Mouse (Mus musculus): ENCODE data around the gene Cox8a.

The Cox8a gene

DNA sequence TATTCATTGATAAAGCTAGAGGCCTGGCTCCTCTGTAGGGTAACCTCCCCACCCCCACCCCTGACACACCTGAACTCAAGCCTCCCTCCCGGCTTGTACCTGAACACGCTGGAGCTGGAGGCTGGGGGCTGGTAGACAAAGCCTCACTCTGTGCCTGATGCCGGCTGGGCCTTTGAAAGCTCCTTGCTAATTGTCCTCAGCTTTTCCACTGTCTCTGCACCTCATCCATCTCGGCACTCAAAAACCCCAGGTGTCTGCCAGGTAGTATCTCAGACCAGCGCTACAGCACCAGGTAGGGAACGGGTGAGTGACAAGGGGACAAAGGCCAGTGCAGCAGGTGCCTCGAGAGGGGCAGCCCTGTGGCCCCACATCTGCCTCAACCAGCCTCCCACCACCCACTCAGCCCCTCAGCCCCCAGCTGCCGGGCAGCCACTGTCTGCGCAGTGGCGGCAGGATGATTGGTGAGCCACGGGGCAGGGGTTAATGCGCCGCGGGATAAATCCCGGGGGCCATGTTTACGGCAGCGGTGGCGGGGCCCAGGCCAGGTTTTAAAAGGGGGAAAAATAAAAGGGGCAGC lies 31.6 kb downstream of the Cox8a start:
- in situ Hi-C loops (cut with MseI, MboI), result no loop called here

DNA sequence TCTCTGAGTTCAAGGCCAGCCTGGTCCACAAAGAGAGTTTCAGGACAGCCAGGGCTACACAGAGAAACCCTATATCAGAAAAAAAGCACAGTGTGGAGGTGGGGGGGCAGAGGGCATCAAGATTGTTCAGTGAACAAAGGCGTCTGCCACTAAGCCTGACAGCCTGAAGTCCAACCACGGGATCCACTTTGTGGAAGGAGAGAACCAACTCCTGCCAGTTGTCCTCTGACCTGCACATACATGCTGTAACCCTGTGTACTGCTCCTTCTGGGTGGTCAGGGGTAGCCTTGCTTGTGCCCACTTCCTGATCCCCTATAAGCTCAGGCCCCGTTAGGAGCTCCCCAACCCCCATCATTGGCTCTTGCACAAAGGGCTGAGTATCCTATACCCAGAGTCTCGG lies 32.4 kb downstream of the Cox8a start:
- in situ Hi-C loops (cut with MseI, MboI), result no loop called here

DNA sequence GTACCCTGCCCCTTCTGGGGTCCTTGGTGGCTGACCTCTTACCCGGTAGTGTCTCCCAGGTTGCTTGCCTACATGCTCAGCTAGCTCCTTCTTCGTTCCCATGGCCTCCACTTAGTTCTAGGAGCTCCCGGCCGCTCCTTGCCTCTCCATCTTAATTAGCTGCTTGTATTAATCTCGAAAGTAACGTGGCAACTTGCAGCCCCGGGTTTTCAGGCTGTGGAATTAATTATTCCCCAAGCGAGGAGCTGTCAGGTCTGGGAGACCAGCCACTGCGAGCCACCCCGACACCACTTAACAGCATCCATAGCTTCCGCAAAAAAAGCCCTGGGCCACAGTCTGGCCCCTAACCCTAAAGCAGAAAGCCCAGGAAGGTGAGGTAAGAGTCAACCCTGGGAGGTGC lies 34.0 kb downstream of the Cox8a start:
- in situ Hi-C loops (cut with MseI, MboI), result no loop called here

DNA sequence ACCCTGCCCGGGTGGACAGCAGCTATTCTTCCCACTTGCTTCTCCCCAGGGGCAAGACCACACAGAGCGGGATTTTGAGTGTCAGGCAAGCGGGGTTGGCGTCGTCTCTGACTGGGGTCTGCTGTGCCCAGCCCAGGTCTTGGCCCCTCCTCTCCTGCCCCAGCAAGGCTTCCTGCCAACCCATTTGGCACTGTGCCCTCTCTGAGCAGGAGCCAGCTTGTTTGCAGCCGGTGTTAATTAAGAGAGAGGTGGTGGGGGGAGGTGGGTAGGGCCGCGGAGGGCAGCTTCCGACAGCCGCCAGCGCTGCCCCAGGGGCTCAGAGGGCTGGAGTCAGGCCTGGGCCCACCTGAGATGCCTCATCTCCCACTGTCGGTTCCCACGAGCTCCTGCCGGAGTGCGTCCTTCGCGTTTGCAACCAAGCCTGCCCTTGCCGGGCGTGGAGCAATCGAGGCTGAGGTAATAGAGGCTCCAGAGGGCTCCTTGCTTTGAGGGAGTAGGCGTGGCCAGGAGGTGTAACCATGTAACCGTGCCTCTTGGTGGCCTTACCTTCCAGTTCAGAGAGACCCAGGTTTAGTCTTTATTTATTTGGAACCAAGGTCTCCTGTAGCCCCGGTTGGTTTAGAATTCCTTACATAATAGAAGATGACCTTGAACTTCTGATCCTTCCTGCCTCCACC lies 35.0 kb downstream of the Cox8a start:
- in situ Hi-C loops (cut with MseI, MboI), result no loop called here

DNA sequence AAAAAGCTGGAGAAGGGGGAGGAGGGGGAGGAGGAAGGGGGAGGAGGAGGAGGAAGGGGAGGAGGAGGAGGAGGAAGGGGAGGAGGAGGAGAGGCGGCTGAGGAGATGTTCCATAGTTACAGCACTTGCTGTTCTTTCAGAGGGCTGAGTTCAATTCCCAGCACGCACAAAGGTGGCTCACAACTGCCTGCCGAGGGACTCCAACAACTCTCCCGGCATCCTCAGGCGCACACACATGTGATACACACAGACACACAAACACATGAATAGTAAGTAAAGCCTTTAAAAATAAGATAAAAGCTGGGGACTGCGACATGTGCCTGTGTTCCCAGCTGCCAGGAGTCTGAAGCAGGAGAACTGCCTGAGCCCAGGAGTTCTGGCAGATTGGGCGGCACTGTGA lies 35.9 kb downstream of the Cox8a start:
- in situ Hi-C loops (cut with MseI, MboI), result no loop called here

DNA sequence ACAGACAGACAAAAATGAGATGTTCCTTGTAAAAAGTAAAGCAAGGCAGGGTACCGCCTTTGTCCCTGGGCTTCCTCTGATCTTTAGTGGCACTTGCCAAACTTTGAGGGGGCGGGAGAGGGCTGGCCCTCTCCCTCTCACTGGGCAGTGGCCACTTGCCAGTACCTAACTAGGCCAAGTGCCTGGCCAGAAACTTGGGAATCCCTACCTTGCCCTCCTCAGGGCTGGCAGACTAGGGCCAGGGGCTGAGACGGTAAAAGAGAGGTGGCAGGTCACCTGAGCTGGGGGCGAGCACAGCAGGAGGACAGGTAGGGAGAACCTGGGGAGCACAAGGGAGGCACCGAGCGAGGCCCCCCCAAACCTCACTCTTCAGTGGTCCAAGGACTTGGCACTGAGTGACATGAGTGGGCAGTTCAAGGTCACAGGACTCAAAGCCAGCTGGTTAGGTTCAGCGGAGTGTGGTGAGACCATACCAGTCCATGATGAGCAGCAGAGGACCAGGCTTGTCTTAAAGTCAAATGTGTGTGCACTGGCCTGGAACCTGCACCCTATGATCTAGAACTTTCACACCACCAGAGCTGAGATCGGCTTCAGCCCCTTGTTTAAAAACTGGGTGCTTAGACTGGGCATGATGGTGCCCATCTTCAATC lies 36.5 kb downstream of the Cox8a start:
- in situ Hi-C loops (cut with MseI, MboI), result no loop called here

DNA sequence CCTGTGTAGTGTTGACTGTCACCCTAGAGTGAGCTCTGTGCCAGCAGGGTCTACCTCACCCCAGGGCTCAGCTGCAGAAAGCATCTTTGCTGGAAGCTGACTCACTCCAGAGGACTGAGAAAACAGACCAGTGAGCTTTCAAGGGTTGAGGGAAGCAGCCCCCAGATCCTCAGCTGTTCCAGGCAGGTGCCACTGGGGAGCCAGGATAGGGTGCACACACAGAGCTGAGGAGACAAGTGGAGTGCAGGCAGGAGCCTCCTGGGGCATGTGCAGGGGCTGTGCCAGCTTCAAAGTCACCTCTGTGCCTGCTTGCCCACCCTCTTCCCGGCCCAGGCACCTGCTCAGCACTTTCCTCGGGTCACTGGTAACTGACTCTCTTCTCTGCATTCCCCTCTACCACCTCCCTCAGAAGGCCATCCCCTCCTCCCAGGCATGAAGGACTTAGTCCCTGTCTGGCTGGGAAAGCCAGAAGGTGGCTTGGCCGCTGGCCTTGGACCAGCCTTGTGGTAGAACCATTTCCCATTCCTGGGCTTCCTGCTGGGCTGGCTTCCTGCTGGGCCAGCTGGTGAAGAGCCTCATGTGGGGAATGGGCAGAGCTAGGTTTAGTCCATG lies 38.5 kb downstream of the Cox8a start:
- in situ Hi-C loops (cut with MseI, MboI), result no loop called here

DNA sequence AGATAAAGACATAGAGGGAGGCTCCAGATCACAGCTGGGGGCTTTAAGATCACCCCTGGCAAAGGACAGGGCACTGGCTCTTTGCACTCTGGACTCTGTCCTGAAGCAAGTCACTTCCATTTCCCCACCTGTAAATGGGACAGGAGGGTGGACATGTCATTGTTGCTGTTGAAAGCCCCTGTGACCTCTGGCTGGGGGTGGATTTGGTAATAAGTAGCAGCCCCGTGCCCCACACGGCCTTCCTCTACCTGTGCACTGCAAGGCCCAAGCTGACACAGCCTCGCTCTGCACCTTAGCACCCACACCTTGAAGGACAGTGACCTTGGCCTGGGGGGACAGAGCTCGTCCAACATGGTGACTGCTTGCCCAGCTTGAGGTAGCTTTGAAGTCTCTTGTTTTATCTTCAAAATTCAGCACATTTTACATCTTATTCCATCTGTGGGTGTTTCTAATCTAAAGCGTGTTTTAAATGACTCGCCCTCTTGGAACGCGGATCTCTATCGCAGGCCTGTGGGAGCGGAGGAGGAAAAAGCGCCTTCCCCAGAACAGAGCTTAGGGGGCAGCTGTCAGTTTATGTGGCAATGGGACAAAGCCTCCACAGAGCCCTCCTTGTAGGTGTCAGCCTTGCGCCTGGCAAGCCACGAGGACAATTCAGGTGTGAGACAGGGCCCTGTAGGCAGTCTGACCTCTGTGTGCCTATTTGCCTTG lies 39.5 kb downstream of the Cox8a start:
- in situ Hi-C loops (cut with MseI, MboI), result no loop called here

DNA sequence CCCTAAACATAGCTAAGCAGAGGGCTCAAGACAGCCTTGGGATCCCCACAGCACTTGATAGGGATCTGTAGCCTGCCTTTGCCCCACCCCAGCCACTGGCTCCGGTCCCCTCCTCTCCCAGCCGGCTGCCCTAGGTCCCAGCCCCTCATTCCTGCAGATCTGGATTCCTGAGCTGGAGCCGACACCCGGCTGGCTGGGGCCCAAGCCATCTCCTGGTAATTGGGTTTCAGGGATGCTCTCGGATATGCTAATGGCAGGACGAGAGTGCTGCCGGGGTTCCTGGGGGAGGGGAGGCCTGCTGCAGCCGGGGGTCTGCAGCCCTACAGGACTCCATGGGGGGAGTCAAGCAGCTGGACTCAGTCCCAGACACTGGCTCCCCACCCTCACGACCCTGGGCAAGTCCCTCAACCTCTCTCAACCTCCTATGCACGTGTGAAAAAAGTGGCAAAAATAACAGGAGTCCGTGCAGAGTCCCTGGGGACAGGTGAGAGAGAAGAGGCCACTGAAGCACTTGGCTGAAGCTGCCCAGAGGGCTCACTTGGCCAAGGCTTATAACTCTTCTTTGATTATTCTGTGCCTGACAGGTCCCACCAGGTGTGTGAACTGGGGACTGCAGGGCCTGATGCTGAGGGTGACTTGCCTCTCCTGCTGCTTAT lies 41.2 kb downstream of the Cox8a start:
- in situ Hi-C loops (cut with MseI, MboI), result no loop called here

DNA sequence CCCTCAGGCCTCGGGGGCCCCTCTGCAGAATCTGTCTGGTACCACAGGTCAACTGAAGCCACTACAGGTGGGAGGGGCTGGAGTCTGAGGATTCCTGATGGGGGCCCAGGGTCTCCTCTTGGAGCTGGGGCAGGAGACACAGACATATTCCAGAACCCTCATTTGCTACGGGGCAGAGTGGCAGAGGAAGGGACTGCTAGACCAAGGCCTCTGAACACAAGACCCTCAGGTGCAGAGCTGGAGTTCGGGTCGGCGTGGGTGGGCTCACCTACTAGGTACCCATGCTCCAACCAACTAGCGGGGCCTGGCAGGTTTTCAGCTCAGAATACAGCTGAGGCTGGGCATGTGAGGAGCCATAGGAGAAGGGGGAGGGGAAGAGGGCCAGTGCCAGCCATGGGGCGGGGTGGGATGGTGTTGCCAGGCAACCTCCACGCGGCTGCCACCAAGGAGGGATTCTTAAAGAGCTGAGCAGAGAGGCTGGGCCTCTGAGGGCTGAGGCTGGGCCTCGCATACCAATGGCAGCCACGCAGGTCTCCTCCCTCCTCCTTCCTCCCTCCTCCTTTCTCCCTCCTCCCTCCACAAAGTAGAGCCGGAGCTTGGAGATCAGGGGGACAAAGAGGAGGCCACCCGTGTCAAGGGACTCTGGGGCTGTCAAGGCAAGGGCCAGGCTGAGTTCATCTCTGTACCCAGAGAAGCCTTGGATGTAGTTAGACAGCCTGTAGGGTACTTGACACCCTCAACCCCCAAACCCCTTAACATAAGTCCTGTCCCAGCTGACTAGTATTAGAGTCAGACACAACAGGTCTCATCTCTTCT lies 45.2 kb downstream of the Cox8a start:
- in situ Hi-C loops (cut with MseI, MboI), result no loop called here

DNA sequence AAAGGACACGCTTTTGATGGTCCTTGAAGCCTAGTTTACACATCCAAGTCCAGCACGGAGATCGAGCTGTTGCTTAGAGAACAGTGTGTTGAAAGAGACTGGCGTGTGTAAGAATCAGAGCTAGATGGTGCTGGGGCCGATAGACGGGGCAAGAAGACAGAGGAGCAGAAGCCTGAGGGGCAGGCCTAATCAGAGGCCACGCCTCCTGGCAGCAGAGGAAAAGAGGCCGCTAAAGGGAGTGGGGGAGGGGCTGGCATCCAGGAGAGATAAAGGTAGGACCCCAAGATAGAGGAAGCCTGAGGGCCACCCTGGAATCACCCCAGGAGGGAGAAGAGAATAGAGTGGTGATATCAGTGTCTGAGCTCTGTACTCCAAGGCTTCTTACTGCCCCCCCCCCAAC lies 46.0 kb downstream of the Cox8a start:
- in situ Hi-C loops (cut with MseI, MboI), result no loop called here

DNA sequence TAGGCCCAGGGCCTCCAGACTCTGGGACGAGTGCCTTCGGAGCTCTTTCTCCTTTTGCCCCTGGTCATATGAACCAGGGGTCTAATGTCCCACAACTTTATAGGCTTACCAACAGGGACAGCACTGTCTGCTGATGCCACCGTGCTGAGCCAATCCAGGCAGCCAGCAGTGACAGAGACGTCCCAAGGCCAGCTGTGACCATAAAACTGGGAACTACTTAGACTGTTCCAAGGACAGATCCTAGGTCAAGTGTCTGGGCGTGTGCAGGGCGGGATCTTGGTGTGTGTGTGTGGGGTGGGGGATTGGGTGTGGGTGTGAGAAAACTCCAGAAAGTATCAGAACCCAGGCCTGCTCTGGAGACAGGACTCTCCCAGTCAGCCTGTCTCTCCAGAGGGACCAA lies 46.5 kb downstream of the Cox8a start:
- in situ Hi-C loops (cut with MseI, MboI), result no loop called here

DNA sequence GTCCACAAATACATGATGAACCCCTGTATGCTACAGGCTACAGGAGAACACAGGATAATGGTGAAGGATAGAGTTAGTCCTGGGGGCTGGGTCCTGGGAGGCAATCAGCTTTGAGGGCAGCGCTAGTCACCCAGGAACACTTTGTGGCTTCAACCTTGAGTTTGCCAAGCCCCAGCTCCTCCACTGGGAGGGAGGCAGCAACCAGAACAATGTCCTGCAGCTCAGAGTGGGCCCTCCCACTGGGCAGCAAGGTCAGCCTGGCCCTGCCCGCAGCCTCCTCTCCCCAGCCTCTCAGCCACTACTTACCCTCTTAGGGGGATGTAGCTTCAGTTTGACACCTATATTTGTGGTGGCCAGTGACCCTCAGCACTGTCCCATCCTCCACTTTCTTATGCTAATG lies 49.0 kb downstream of the Cox8a start:
- in situ Hi-C loops (cut with MseI, MboI), result no loop called here

DNA sequence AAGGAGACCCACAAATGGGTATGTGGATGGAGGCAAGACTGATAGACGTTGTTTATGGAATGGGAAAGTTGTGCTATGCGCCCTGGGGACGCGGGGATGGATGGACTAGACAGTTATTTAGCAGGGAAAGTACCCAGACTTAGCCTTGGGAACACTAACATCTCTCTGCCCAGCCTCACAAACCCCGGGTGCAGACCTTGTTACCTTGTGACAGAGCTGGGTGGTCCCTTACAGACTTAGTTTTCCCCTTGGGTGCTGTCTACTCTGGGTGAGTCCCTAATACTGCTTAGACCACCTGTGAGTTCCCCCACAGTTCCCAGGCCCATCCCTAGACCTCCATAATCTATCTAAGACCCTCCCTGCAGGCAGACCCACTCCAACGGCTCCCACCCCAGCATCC lies 50.6 kb downstream of the Cox8a start:
- in situ Hi-C loops (cut with MseI, MboI), result no loop called here

DNA sequence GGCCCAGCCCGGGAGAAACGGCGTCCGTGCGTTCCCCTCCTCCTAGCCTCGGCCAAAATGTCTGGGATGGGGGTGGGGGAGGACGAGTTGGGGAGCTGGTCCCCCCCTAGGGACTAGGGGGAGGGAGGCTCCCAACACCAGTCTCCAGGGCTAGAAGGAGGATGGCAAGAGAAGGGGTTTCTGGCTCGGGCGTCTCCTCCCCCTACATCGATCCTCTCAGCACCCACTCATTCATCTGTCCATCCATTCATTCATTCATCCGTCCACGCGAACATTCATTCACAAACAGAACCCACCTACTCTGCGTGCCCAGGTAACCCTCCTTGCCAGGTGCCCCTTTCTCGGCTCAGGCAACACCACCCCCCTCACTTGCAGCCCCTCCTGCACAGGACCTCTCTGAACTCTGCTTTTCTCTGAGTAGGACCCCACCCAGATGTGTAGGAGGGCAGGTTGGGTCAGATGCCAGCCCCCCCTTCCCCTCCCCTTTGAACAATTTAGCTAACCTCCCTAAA lies 51.2 kb downstream of the Cox8a start:
- in situ Hi-C loops (cut with MseI, MboI), result no loop called here

DNA sequence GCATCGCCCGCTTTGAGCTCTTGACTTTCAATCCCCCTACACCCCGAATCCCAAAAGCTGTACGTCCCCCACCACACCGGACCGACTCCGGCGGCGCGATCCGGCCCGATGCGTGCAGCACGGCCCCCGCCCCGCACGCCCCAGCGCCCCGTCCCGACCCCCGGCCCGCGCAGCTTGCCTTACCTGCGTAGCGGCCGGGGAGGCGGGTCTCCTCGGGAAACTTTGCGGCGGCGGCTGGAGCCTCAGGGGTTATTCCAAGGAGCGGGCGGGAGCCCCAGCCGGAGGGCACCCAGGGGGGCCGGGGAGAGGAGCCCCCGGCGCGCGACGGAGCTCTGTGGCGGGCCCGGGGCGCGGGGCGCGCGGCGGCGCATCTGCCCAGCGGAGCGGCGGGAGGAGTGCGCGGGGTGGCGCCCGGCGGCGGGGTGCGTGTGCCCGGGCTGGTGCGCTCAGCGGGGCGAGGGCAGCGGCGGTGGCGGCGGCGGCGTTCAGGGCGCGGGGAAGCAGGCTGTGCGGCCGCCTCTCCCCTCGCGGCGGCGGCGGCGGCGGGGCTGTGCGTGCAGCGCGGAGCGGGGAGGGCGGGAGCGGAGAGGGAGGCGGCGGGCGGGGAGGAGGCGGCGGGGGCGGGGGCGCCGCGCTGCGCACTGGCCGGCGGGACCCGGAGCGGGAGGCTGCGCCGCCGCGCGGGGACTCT lies 51.8 kb downstream of the Cox8a start:
- in situ Hi-C loops (cut with MseI, MboI), result no loop called here

Data from mouse trophoblast stem cell (cell line).